Mouse (Mus musculus): ENCODE measurements around the gene Sec22b. TPM values are rescaled to one million over a fixed set of nuclear protein-coding genes. Genes with fewer than 3 reads are reported as not detected.
A peak's percentile ranks its signal among the peaks of the same experiment; 100 is the strongest.

Sec22b gene
- total RNA-seq, 1 experiment: 44.4 TPM

DNA sequence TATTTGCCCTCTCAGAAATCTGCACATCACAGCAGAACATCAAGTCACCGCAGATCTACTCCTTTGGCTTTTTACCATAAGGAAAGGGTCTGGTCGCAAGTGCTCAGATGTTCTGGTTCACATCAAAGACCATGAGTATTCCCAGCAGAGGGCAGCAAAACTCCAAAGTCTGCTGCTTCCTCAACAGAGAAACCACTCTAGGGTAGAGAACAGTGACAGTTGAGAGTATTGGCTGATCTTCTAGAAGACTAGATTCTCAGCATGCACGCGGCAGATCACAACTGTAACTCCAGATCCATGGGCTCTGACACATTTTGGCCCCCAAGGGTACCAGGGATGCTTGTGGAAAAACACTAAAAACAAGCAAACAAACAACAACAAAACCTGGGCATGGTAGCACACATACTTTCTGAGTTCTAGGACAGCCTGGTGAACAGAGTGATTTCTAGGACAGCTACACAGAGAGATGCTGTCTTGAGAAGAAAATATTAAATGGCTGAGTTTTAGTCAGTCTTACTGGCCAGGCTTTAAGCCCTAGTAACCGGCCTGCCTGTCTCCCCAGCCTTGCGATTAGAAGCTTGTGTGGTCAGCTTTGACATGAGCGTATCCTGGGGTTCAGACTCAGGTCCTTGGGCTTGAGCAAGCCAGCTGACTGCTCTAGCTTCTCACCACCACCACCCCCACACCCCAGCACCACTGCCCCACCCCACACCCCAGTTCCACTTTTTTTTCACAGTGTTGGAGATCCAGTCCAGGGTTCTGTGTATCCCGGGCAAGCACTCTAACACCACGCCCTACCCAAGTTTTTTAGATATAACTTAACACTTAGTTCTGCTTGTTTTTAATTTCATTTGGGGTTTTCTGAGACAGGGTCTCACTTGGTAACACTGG is 28.2 kb downstream of the Sec22b start:
- no peak overlapping the region for H3K9ac ChIP-seq (ENCODE audit: insufficient read depth, low read depth, low read length, poor library complexity, severe bottlenecking)
- no peak overlapping the region for H3K4me3 ChIP-seq (ENCODE audit: insufficient read depth in 1 of 2, low read depth in 1 of 2, low read length in 2 of 2, poor library complexity in 1 of 2, severe bottlenecking in 1 of 2)
- H3K36me3 ChIP-seq (ENCODE audit: control insufficient read depth, insufficient read depth, low read length, poor library complexity, severe bottlenecking): no peaks in the 10 kb centered on the region
- H3K4me1 ChIP-seq (ENCODE audit: control insufficient read depth in 2 of 2, insufficient read depth in 2 of 2, low read length in 2 of 2, poor library complexity in 1 of 2): peaks cover 0 to 5% of the 10 kb centered on the region in 2 experiments; a peak in 2 of 4 replicates
- H3K27ac ChIP-seq (ENCODE audit: insufficient read depth, low read depth, low read length, poor library complexity, severe bottlenecking): no peak overlapping the region
- peak; percentile 61 for DNase-seq (ENCODE audit: low read depth, low spot score)
- no peaks in the 10 kb centered on the region for H3K9me3 ChIP-seq (ENCODE audit: control insufficient read depth, insufficient read depth, low read depth, low read length)
- in situ Hi-C loops (cut with MboI; ENCODE audit: low sequenced_read_pairs in 2 of 2, unreplicated experiment in 2 of 2): no loop called here
- no peak for TF ChIP-seq HCFC1 (IDR thresholded peaks at IDR 0.05; ENCODE audit: borderline replicate concordance, insufficient read depth, low read length)
- TF ChIP-seq ZC3H11A (IDR thresholded peaks at IDR 0.05; ENCODE audit: borderline replicate concordance, low read depth, low read length): peak; percentile 91

DNA sequence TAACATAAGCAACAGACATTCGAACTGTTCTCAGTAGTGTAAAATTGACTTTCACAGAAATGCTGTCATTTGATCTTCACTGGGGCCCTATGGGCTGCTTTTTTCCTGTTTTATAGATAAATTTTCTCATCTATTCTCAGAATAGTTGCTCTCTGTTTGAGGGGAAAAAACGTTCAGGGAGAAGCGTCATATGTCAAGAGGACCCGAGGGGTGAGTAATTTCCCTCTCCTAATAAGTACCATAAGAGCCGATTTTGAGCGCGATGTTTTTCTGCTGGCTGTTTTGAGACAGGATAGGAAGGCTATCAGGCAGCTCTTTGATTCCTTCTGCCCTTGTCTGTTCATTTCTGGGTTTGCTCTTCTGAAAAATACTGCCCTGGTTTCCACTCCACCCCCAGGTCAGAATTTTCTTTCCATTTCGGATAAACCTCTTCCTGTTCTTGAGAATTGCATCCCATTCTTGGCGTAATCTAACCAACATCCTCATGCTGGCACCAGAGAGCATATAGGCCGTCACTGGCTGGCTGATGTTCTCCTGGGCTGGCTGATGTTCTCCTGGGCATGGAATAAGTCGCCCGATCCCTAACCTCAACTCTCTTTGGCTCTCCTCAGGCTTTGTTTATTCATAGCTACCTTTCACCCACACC is 29.3 kb downstream of the Sec22b start:
- no peak for DNase-seq (ENCODE audit: low read depth, low spot score)
- H3K4me1 ChIP-seq (ENCODE audit: control insufficient read depth in 2 of 2, insufficient read depth in 2 of 2, low read length in 2 of 2, poor library complexity in 1 of 2): peaks cover 0 to 6% of the 10 kb centered on the region in 2 experiments; a peak in 2 of 4 replicates
- no peak overlapping the region for H3K27ac ChIP-seq (ENCODE audit: insufficient read depth, low read depth, low read length, poor library complexity, severe bottlenecking)
- TF ChIP-seq MAFK (IDR thresholded peaks at IDR 0.05; ENCODE audit: insufficient read depth, low read depth, low read length) (no peak), ZNF384 (IDR thresholded peaks at IDR 0.05; ENCODE audit: low read depth, low read length) (no peak), ZC3H11A (IDR thresholded peaks at IDR 0.05; ENCODE audit: borderline replicate concordance, low read depth, low read length) (no peak), CHD2 (IDR thresholded peaks at IDR 0.05; ENCODE audit: low read depth, low read length) (no peak), HCFC1 (IDR thresholded peaks at IDR 0.05; ENCODE audit: borderline replicate concordance, insufficient read depth, low read length) (no peak)
- no peaks in the 10 kb centered on the region for H3K36me3 ChIP-seq (ENCODE audit: control insufficient read depth, insufficient read depth, low read length, poor library complexity, severe bottlenecking)
- in situ Hi-C loops (cut with MboI; ENCODE audit: low sequenced_read_pairs in 2 of 2, unreplicated experiment in 2 of 2): no loop called here
- no peak overlapping the region for H3K9ac ChIP-seq (ENCODE audit: insufficient read depth, low read depth, low read length, poor library complexity, severe bottlenecking)
- no peak overlapping the region for H3K4me3 ChIP-seq (ENCODE audit: insufficient read depth in 1 of 2, low read depth in 1 of 2, low read length in 2 of 2, poor library complexity in 1 of 2, severe bottlenecking in 1 of 2)
- no peaks in the 10 kb centered on the region for H3K9me3 ChIP-seq (ENCODE audit: control insufficient read depth, insufficient read depth, low read depth, low read length)

- Histone ChIP-seq H3K4me1 (ENCODE audit: control insufficient read depth in 2 of 2, insufficient read depth in 2 of 2, low read length in 2 of 2, poor library complexity in 1 of 2) (peaks cover 0 to 6% of the 10 kb centered on the region in 2 experiments; a peak in 2 of 4 replicates), H3K27ac (ENCODE audit: insufficient read depth, low read depth, low read length, poor library complexity, severe bottlenecking) (no peak overlapping the region), H3K36me3 (ENCODE audit: control insufficient read depth, insufficient read depth, low read length, poor library complexity, severe bottlenecking) (no peaks in the 10 kb centered on the region), H3K4me3 (ENCODE audit: insufficient read depth in 1 of 2, low read depth in 1 of 2, low read length in 2 of 2, poor library complexity in 1 of 2, severe bottlenecking in 1 of 2) (no peak overlapping the region), H3K9me3 (ENCODE audit: control insufficient read depth, insufficient read depth, low read depth, low read length) (no peaks in the 10 kb centered on the region), H3K9ac (ENCODE audit: insufficient read depth, low read depth, low read length, poor library complexity, severe bottlenecking) (no peak overlapping the region)
- in situ Hi-C loops (cut with MboI; ENCODE audit: low sequenced_read_pairs in 2 of 2, unreplicated experiment in 2 of 2): no loop called here
- TF ChIP-seq ZNF384 (IDR thresholded peaks at IDR 0.05; ENCODE audit: low read depth, low read length) (no peak), MAFK (IDR thresholded peaks at IDR 0.05; ENCODE audit: insufficient read depth, low read depth, low read length) (no peak), HCFC1 (IDR thresholded peaks at IDR 0.05; ENCODE audit: borderline replicate concordance, insufficient read depth, low read length) (no peak), ZC3H11A (IDR thresholded peaks at IDR 0.05; ENCODE audit: borderline replicate concordance, low read depth, low read length) (no peak), CHD2 (IDR thresholded peaks at IDR 0.05; ENCODE audit: low read depth, low read length) (no peak)
- no peak for DNase-seq (ENCODE audit: low read depth, low spot score)
These were observed 29.8 kb downstream of the Sec22b start for GRCm38 (mm10) chr3:97930787-97931158.

GRCm38 (mm10) chr3:97931310-97931885 is 30.4 kb downstream of the Sec22b start:
- Histone ChIP-seq H3K36me3 (ENCODE audit: control insufficient read depth, insufficient read depth, low read length, poor library complexity, severe bottlenecking) (no peaks in the 10 kb centered on the region), H3K27ac (ENCODE audit: insufficient read depth, low read depth, low read length, poor library complexity, severe bottlenecking) (no peak overlapping the region), H3K4me3 (ENCODE audit: insufficient read depth in 1 of 2, low read depth in 1 of 2, low read length in 2 of 2, poor library complexity in 1 of 2, severe bottlenecking in 1 of 2) (no peak overlapping the region), H3K4me1 (ENCODE audit: control insufficient read depth in 2 of 2, insufficient read depth in 2 of 2, low read length in 2 of 2, poor library complexity in 1 of 2) (peaks cover 0 to 6% of the 10 kb centered on the region in 2 experiments; a peak in 2 of 4 replicates), H3K9ac (ENCODE audit: insufficient read depth, low read depth, low read length, poor library complexity, severe bottlenecking) (no peak overlapping the region), H3K9me3 (ENCODE audit: control insufficient read depth, insufficient read depth, low read depth, low read length) (no peaks in the 10 kb centered on the region)
- DNase-seq (ENCODE audit: low read depth, low spot score): no peak
- in situ Hi-C loops (cut with MboI; ENCODE audit: low sequenced_read_pairs in 2 of 2, unreplicated experiment in 2 of 2): no loop called here
- no peak for TF ChIP-seq CHD2 (IDR thresholded peaks at IDR 0.05; ENCODE audit: low read depth, low read length)
- TF ChIP-seq ZNF384 (IDR thresholded peaks at IDR 0.05; ENCODE audit: low read depth, low read length): no peak
- TF ChIP-seq HCFC1 (IDR thresholded peaks at IDR 0.05; ENCODE audit: borderline replicate concordance, insufficient read depth, low read length): no peak
- TF ChIP-seq ZC3H11A (IDR thresholded peaks at IDR 0.05; ENCODE audit: borderline replicate concordance, low read depth, low read length): no peak
- no peak for TF ChIP-seq MAFK (IDR thresholded peaks at IDR 0.05; ENCODE audit: insufficient read depth, low read depth, low read length)

Measured in ES-E14 (cell line).